Mouse (Mus musculus) limb, embryonic 11.5 days (tissue): ENCODE data around the gene Dlx2. TPM values are rescaled to one million over a fixed set of nuclear protein-coding genes. Genes with fewer than 3 reads are reported as not detected.

Experiments
- ATAC-seq: fragments of 200-750 bp; cut with Nextera tagmentation; 2 replicates; pipeline ENCODE4 v1.8.0; 2017; ENCODE audit warnings: low read depth; ENCODE audit not compliant: insufficient number of reproducible peaks, low FRiP score, low TSS enrichment
- DNase-seq: peaks from one replicate; pipeline ENCODE4 v3.0.0-alpha.2; 2015; ENCODE audit warnings: low spot score
- H3K27ac ChIP-seq: fragments of 300-500 bp; sonication (generic); replicated peaks from 2 replicates; pipeline ENCODE4 v1.5.1; 2014; ENCODE audit warnings: low read depth, mild to moderate bottlenecking, low read length
- H3K27me3 ChIP-seq: fragments of 300-500 bp; sonication (generic); 2 replicates; pipeline ENCODE4 v1.6.1; 2014; ENCODE audit warnings: mild to moderate bottlenecking, low read length, mixed read lengths; ENCODE audit not compliant: control insufficient read depth, insufficient read depth
- H3K36me3 ChIP-seq: fragments of 300-500 bp; sonication (generic); 2 replicates; pipeline ENCODE4 v1.6.1; 2014; ENCODE audit warnings: mild to moderate bottlenecking, low read length, moderate library complexity, mixed read lengths; ENCODE audit not compliant: control insufficient read depth, insufficient read depth
- H3K4me1 ChIP-seq: fragments of 300-500 bp; sonication (generic); 2 replicates; pipeline ENCODE4 v1.6.1; 2014; ENCODE audit warnings: low read length, mixed read lengths; ENCODE audit not compliant: control insufficient read depth, insufficient read depth
- H3K4me2 ChIP-seq: fragments of 300-500 bp; sonication (generic); 2 replicates; pipeline ENCODE4 v1.6.1; 2014; ENCODE audit warnings: low read depth, mild to moderate bottlenecking, moderate library complexity; ENCODE audit not compliant: severe bottlenecking
- H3K4me3 ChIP-seq: fragments of 300-500 bp; sonication (generic); 2 replicates; pipeline ENCODE4 v1.5.1; 2014; ENCODE audit warnings: low read depth, low read length
- H3K9ac ChIP-seq: fragments of 300-500 bp; sonication (generic); 2 replicates; pipeline ENCODE4 v1.6.1; 2014; ENCODE audit warnings: mild to moderate bottlenecking, low read length
- H3K9me3 ChIP-seq: fragments of 300-500 bp; sonication (generic); 2 replicates; pipeline ENCODE4 v1.6.1; 2016; ENCODE audit warnings: low read length; ENCODE audit not compliant: control insufficient read depth
- WGBS: fragments of 180-500 bp; shearing (Covaris S2); extraction: QIAGEN DNeasy Blood & Tissue Kit; methylation state at CpG from one replicate; pipeline ENCODE4 v1.1.7; 2014; 5-methylcytosine and 5-hydroxymethylcytosine counted together
- polyA plus RNA-seq: library from polyadenylated mRNA; unstranded; fragments of >200 nt; fragmentation: Nextera tagmentation; extraction: Ambion mirVana; gene quantifications from 2 replicates; pipeline ENCODE4 v1.2.1, GENCODE M21; 2014

Gene Dlx2
- polyA plus RNA-seq, 1 experiment from 2014 or later, result 5.6 TPM

GRCm38 (mm10) chr2:71543531-71543930 lies 3.0 kb downstream of the Dlx2 start:
- H3K4me2 ChIP-seq, result no peak overlapping the region
- no peak for DNase-seq
- H3K27ac ChIP-seq, result no peak overlapping the region
- H3K9me3 ChIP-seq, result no peaks in the 10 kb centered on the region
- peaks cover 33% of the 10 kb centered on the region for H3K4me1 ChIP-seq
- H3K4me3 ChIP-seq, result no peak overlapping the region
- no peak for ATAC-seq
- H3K27me3 ChIP-seq, result peaks cover 79% of the 10 kb centered on the region
- no peaks in the 10 kb centered on the region for H3K36me3 ChIP-seq
- 1% methylated on average over 9 of the region's 9 CpGs for WGBS
- no peak overlapping the region for H3K9ac ChIP-seq

GRCm38 (mm10) chr2:71542816-71543301 lies 3.7 kb downstream of the Dlx2 start:
- Histone ChIP-seq H3K4me3 (peak overlapping the region; percentile 15; the same call in 1 of the 2 replicates), H3K9me3 (no peaks in the 10 kb centered on the region), H3K4me2 (peak overlapping the region; percentile 31), H3K27ac (no peak overlapping the region), H3K4me1 (peaks cover 33% of the 10 kb centered on the region), H3K36me3 (no peaks in the 10 kb centered on the region), H3K9ac (0 out of 2 replicates have a peak overlapping the region, but pooled peaks have one; percentile 24), H3K27me3 (peaks cover 80% of the 10 kb centered on the region)
- DNase-seq (peak; percentile 66), ATAC-seq (no peak)
- under 1% methylated on average over 30 of the region's 30 CpGs for WGBS

GRCm38 (mm10) chr2:71542227-71542815 lies 4.2 kb downstream of the Dlx2 start:
- H3K27me3 ChIP-seq, result peaks cover 85% of the 10 kb centered on the region
- H3K9me3 ChIP-seq, result no peaks in the 10 kb centered on the region
- no peak overlapping the region for H3K9ac ChIP-seq
- H3K36me3 ChIP-seq, result no peaks in the 10 kb centered on the region
- no peak overlapping the region for H3K4me2 ChIP-seq
- no peak for ATAC-seq
- H3K4me1 ChIP-seq, result peaks cover 33% of the 10 kb centered on the region
- WGBS, result under 1% methylated on average over 11 of the region's 11 CpGs
- peak; percentile 47 for DNase-seq
- no peak overlapping the region for H3K4me3 ChIP-seq
- H3K27ac ChIP-seq, result no peak overlapping the region

- H3K4me2 ChIP-seq, result peak overlapping the region; percentile 34
- peaks cover 89% of the 10 kb centered on the region for H3K27me3 ChIP-seq
- H3K4me3 ChIP-seq, result peak overlapping the region; percentile 10
- no peak for ATAC-seq
- H3K27ac ChIP-seq, result no peak overlapping the region
- no peaks in the 10 kb centered on the region for H3K36me3 ChIP-seq
- 0 out of 2 replicates have a peak overlapping the region, but pooled peaks have one; percentile 9 for H3K9ac ChIP-seq
- no peaks in the 10 kb centered on the region for H3K9me3 ChIP-seq
- peaks cover 33% of the 10 kb centered on the region for H3K4me1 ChIP-seq
- DNase-seq, result peak; percentile 71
- WGBS, result under 1% methylated on average over 36 of the region's 37 CpGs
These were observed 4.9 kb downstream of the Dlx2 start for GRCm38 (mm10) chr2:71541418-71542226.

GRCm38 (mm10) chr2:71540611-71541417 lies 5.7 kb downstream of the Dlx2 start:
- under 1% methylated on average over 46 of the region's 48 CpGs for WGBS
- H3K9ac ChIP-seq, result 0 out of 2 replicates have a peak overlapping the region, but pooled peaks have one; percentile 9
- DNase-seq (peak; percentile 65), ATAC-seq (no peak)
- no peaks in the 10 kb centered on the region for H3K36me3 ChIP-seq
- no peak overlapping the region for H3K27ac ChIP-seq
- peaks cover 91% of the 10 kb centered on the region for H3K27me3 ChIP-seq
- peaks cover 26% of the 10 kb centered on the region for H3K4me1 ChIP-seq
- no peaks in the 10 kb centered on the region for H3K9me3 ChIP-seq
- peak overlapping the region; percentile 34 for H3K4me2 ChIP-seq
- H3K4me3 ChIP-seq, result peak overlapping the region; percentile 10

- Histone ChIP-seq H3K4me2 (no peak overlapping the region), H3K4me3 (no peak overlapping the region), H3K36me3 (no peaks in the 10 kb centered on the region), H3K4me1 (peaks cover 5% of the 10 kb centered on the region; the same call in 1 of the 2 replicates), H3K9ac (no peak overlapping the region), H3K9me3 (no peaks in the 10 kb centered on the region), H3K27ac (no peak overlapping the region), H3K27me3 (peaks cover 94% of the 10 kb centered on the region)
- 1% methylated on average over 20 of the region's 20 CpGs for WGBS
- ATAC-seq (no peak), DNase-seq (peak; percentile 54)
These were observed 12.1 kb downstream of the Dlx2 start for GRCm38 (mm10) chr2:71534242-71535052.

- H3K4me1 ChIP-seq, result peaks cover 12% of the 10 kb centered on the region
- 8% methylated on average over 5 of the region's 5 CpGs for WGBS
- H3K27ac ChIP-seq, result no peak overlapping the region
- no peak overlapping the region for H3K4me2 ChIP-seq
- no peak for ATAC-seq
- no peaks in the 10 kb centered on the region for H3K36me3 ChIP-seq
- no peak overlapping the region for H3K9ac ChIP-seq
- no peak for DNase-seq
- no peak overlapping the region for H3K4me3 ChIP-seq
- H3K27me3 ChIP-seq, result peaks cover 94% of the 10 kb centered on the region
- H3K9me3 ChIP-seq, result no peaks in the 10 kb centered on the region
These were observed 13.5 kb downstream of the Dlx2 start for GRCm38 (mm10) chr2:71533094-71533493.
